Mouse (Mus musculus): ENCODE results near the gene Des. TPM values are rescaled to one million over a fixed set of nuclear protein-coding genes. Genes with fewer than 3 reads are reported as not detected.

Des gene
- polyA plus RNA-seq, 1 experiment from 2014 or later = 5.0 TPM

DNA sequence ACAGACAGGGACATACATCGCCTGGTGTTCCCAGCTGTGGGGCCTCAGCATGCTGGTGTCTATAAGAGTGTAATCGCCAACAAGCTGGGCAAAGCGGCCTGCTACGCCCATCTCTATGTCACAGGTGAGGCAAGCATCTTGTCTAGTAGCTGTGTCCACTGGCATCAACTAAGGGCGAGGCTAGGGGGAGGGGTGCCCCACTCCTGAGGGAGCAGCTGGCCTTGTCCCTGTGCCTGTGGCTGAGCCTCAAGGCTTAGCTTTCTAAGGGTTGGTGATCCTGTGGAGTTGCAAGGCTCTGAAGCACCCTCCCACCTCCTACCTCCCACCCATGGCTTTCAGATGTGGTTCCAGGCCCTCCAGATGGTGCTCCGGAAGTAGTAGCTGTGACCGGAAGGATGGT, 49.8 kb downstream of the Des start:
- H3K36me3 ChIP-seq (ENCODE audit: control insufficient read depth, insufficient read depth, low read length) = peaks cover 2% of the 10 kb centered on the region; the same call in 1 of the 2 replicates

DNA sequence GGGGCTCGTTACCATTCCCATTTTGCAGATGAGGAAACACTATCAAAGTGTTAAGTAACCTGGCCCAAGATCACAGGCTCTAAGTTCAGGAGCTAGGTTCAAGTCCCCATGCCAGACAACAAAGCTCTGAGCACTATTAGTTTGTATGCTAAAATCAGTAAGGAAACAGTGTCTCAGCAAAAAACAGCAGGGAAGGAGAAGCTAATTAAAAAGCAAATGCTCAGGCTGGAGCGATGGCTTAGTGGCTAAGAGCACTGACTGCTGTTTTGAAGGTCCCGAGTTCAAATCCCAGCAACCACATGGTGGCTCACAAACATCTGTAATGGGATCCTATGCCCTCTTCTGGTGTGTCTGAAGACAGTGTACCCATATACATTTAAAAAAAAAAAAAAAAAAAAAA, 52.1 kb downstream of the Des start:
- DNase-seq (ENCODE audit: low spot score) (no peak), ATAC-seq (ENCODE audit: insufficient number of reproducible peaks, low FRiP score, low TSS enrichment, low read depth) (no peak)
- 83% methylated on average over 3 of the region's 3 CpGs for WGBS
- Histone ChIP-seq H3K4me2 (ENCODE audit: low read depth, severe bottlenecking) (no peak overlapping the region), H3K9me3 (ENCODE audit: control insufficient read depth, low read length) (no peaks in the 10 kb centered on the region), H3K9ac (ENCODE audit: low read length) (no peak overlapping the region), H3K4me3 (ENCODE audit: low read depth, low read length) (no peak overlapping the region), H3K4me1 (ENCODE audit: control insufficient read depth, insufficient read depth, low read length) (no peaks in the 10 kb centered on the region), H3K27me3 (ENCODE audit: control insufficient read depth, insufficient read depth, low read length) (no peaks in the 10 kb centered on the region), H3K27ac (replicated peaks; ENCODE audit: low read depth, low read length) (no peak overlapping the region), H3K36me3 (ENCODE audit: control insufficient read depth, insufficient read depth, low read length) (peaks cover 2% of the 10 kb centered on the region; the same call in 1 of the 2 replicates)

More for the DNA sequence above, 49.8 kb downstream of the Des start:
- no peaks in the 10 kb centered on the region for H3K27me3 ChIP-seq (ENCODE audit: control insufficient read depth, insufficient read depth, low read length)
- DNase-seq (ENCODE audit: low spot score) (no peak), ATAC-seq (ENCODE audit: insufficient number of reproducible peaks, low FRiP score, low TSS enrichment, low read depth) (no peak)
- no peak overlapping the region for H3K4me2 ChIP-seq (ENCODE audit: low read depth, severe bottlenecking)
- H3K4me1 ChIP-seq (ENCODE audit: control insufficient read depth, insufficient read depth, low read length) = no peaks in the 10 kb centered on the region
- no peaks in the 10 kb centered on the region for H3K9me3 ChIP-seq (ENCODE audit: control insufficient read depth, low read length)
- H3K4me3 ChIP-seq (ENCODE audit: low read depth, low read length) = no peak overlapping the region
- no peak overlapping the region for H3K27ac ChIP-seq (replicated peaks; ENCODE audit: low read depth, low read length)
- 93% methylated on average over 7 of the region's 7 CpGs for WGBS
- no peak overlapping the region for H3K9ac ChIP-seq (ENCODE audit: low read length)

DNA sequence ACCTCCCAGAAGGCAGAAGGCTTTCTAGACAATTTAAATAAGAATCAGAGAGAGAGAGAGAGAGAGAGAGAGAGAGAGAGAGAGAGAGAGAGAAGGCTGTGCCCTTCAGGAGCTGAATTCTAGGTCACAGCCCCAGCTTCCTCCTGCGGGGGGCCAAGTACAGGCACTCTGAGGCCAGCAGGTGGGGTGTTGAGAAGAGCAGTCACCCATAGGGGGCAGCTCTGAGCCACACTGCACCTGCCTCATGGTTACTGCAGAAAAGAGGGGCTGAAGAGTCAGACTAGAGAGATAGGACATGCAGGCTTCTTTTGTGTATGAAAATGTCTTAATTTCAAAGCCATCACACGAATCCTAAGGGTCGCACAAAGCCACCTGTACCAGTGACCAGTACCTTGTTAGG, 53.6 kb downstream of the Des start:
- H3K27ac ChIP-seq (replicated peaks; ENCODE audit: low read depth, low read length) = no peak overlapping the region
- H3K9ac ChIP-seq (ENCODE audit: low read length) = no peak overlapping the region
- H3K4me1 ChIP-seq (ENCODE audit: control insufficient read depth, insufficient read depth, low read length) = no peaks in the 10 kb centered on the region
- H3K4me3 ChIP-seq (ENCODE audit: low read depth, low read length) = no peak overlapping the region
- no peak overlapping the region for H3K4me2 ChIP-seq (ENCODE audit: low read depth, severe bottlenecking)
- DNase-seq (ENCODE audit: low spot score) (peak; percentile 58), ATAC-seq (ENCODE audit: insufficient number of reproducible peaks, low FRiP score, low TSS enrichment, low read depth) (no peak)
- WGBS = 66% methylated on average over 3 of the region's 3 CpGs
- H3K9me3 ChIP-seq (ENCODE audit: control insufficient read depth, low read length) = no peaks in the 10 kb centered on the region
- no peaks in the 10 kb centered on the region for H3K27me3 ChIP-seq (ENCODE audit: control insufficient read depth, insufficient read depth, low read length)
- H3K36me3 ChIP-seq (ENCODE audit: control insufficient read depth, insufficient read depth, low read length) = peaks cover 2% of the 10 kb centered on the region; the same call in 1 of the 2 replicates

Other genes with a start within 250 kb of the Des start
- 11.2 and 12.7 TPM in 2 replicates for gene Nhej1, start 235.1 kb upstream of the Des start, polyA plus RNA-seq (2014; fragmentation: Nextera tagmentation; extraction: Ambion mirVana)
- not detected in 2 replicates for gene Slc23a3, start 226.4 kb upstream of the Des start, polyA plus RNA-seq (2014; fragmentation: Nextera tagmentation; extraction: Ambion mirVana)
- gene Cnppd1, start 217.6 kb upstream of the Des start, polyA plus RNA-seq (2014; fragmentation: Nextera tagmentation; extraction: Ambion mirVana) = 37.9 and 38.1 TPM in 2 replicates
- gene Retreg2, start 217.6 kb upstream of the Des start, polyA plus RNA-seq (2014; fragmentation: Nextera tagmentation; extraction: Ambion mirVana) = 30.4 and 32.6 TPM in 2 replicates
- 30.2 and 31.3 TPM in 2 replicates for gene Zfand2b, start 191.7 kb upstream of the Des start, polyA plus RNA-seq (2014; fragmentation: Nextera tagmentation; extraction: Ambion mirVana)
- gene Abcb6, start 179.9 kb upstream of the Des start, polyA plus RNA-seq (2014; fragmentation: Nextera tagmentation; extraction: Ambion mirVana) = 24.8 and 28.1 TPM in 2 replicates
- 17.5 and 19.7 TPM in 2 replicates for gene Ankzf1, start 168.2 kb upstream of the Des start, polyA plus RNA-seq (2014; fragmentation: Nextera tagmentation; extraction: Ambion mirVana)
- 15.1 and 18.0 TPM in 2 replicates for gene Atg9a, start 168.1 kb upstream of the Des start, polyA plus RNA-seq (2014; fragmentation: Nextera tagmentation; extraction: Ambion mirVana)
- gene Glb1l, start 149.5 kb upstream of the Des start, polyA plus RNA-seq (2014; fragmentation: Nextera tagmentation; extraction: Ambion mirVana) = 17.7 and 18.5 TPM in 2 replicates
- 125 and 132 TPM in 2 replicates for gene Stk16, start 149.5 kb upstream of the Des start, polyA plus RNA-seq (2014; fragmentation: Nextera tagmentation; extraction: Ambion mirVana)
- 14.0 and 16.4 TPM in 2 replicates for gene Tuba4a, start 140.5 kb upstream of the Des start, polyA plus RNA-seq (2014; fragmentation: Nextera tagmentation; extraction: Ambion mirVana)
- not detected in 2 replicates for gene A630095N17Rik, start 128.2 kb upstream of the Des start, polyA plus RNA-seq (2014; fragmentation: Nextera tagmentation; extraction: Ambion mirVana)
- gene Dnajb2, start 123.9 kb upstream of the Des start, polyA plus RNA-seq (2014; fragmentation: Nextera tagmentation; extraction: Ambion mirVana) = 16.9 and 17.6 TPM in 2 replicates
- gene Ptprn, start 95.8 kb upstream of the Des start, polyA plus RNA-seq (2014; fragmentation: Nextera tagmentation; extraction: Ambion mirVana) = 0.16 and 0.17 TPM in 2 replicates
- not detected in 2 replicates for gene Resp18, start 81.9 kb upstream of the Des start, polyA plus RNA-seq (2014; fragmentation: Nextera tagmentation; extraction: Ambion mirVana)
- gene Dnpep, start 42.3 kb upstream of the Des start, polyA plus RNA-seq (2014; fragmentation: Nextera tagmentation; extraction: Ambion mirVana) = 112 TPM in 2 replicates
- 32.9 and 33.6 TPM in 2 replicates for gene Speg, start 15.0 kb downstream of the Des start, polyA plus RNA-seq (2014; fragmentation: Nextera tagmentation; extraction: Ambion mirVana)
- 44.9 and 49.9 TPM in 2 replicates for gene Gmppa, start 75.6 kb downstream of the Des start, polyA plus RNA-seq (2014; fragmentation: Nextera tagmentation; extraction: Ambion mirVana)
- 0.07 and 0.13 TPM in 2 replicates for gene Asic4, start 90.1 kb downstream of the Des start, polyA plus RNA-seq (2014; fragmentation: Nextera tagmentation; extraction: Ambion mirVana)
- 14.2 and 16.1 TPM in 2 replicates for gene Chpf, start 119.0 kb downstream of the Des start, polyA plus RNA-seq (2014; fragmentation: Nextera tagmentation; extraction: Ambion mirVana)
- 0.17 and 0.18 TPM in 2 replicates for gene Tmem198, start 119.2 kb downstream of the Des start, polyA plus RNA-seq (2014; fragmentation: Nextera tagmentation; extraction: Ambion mirVana)
- gene Obsl1, start 146.1 kb downstream of the Des start, polyA plus RNA-seq (2014; fragmentation: Nextera tagmentation; extraction: Ambion mirVana) = 67.4 and 72.5 TPM in 2 replicates
- 1.3 and 2.3 TPM in 2 replicates for gene Inha, start 146.7 kb downstream of the Des start, polyA plus RNA-seq (2014; fragmentation: Nextera tagmentation; extraction: Ambion mirVana)
- 20.5 and 21.9 TPM in 2 replicates for gene Stk11ip, start 161.2 kb downstream of the Des start, polyA plus RNA-seq (2014; fragmentation: Nextera tagmentation; extraction: Ambion mirVana)
- gene Slc4a3, start 185.9 kb downstream of the Des start, polyA plus RNA-seq (2014; fragmentation: Nextera tagmentation; extraction: Ambion mirVana) = 9.3 and 12.3 TPM in 2 replicates